Mouse (Mus musculus) liver, embryonic 13.5 days (tissue): Measurements from ENCODE around the gene Glrx. TPM values are rescaled to one million over a fixed set of nuclear protein-coding genes. Genes with fewer than 3 reads are reported as not detected.

ENCODE experiments used
- ATAC-seq: fragments of 200-750 bp; cut with Nextera tagmentation; 2 replicates; pipeline ENCODE4 v1.8.0; 2017; ENCODE audit warnings: low read depth, mild to moderate bottlenecking, moderate number of reproducible peaks, moderate library complexity
- DNase-seq: peaks from one replicate; pipeline ENCODE4 v3.0.0; 2022
- H3K27ac ChIP-seq: fragments of 300-500 bp; sonication (generic); 2 replicates; pipeline ENCODE4 v1.5.1; 2015; ENCODE audit warnings: moderate library complexity, mild to moderate bottlenecking, inconsistent platforms
- H3K27me3 ChIP-seq: fragments of 300-500 bp; sonication (generic); 2 replicates; pipeline ENCODE4 v1.6.1; 2015; ENCODE audit warnings: mild to moderate bottlenecking, inconsistent platforms
- H3K36me3 ChIP-seq: fragments of 300-500 bp; sonication (generic); 2 replicates; pipeline ENCODE4 v1.6.1; 2015; ENCODE audit warnings: mild to moderate bottlenecking, inconsistent platforms
- H3K4me1 ChIP-seq: fragments of 300-500 bp; sonication (generic); replicated peaks from 2 replicates; pipeline ENCODE4 v1.6.1; 2015; ENCODE audit warnings: inconsistent platforms
- H3K4me2 ChIP-seq: fragments of 300-500 bp; sonication (generic); 2 replicates; pipeline ENCODE4 v1.6.1; 2015; ENCODE audit warnings: inconsistent platforms, mild to moderate bottlenecking, moderate library complexity
- H3K4me3 ChIP-seq: fragments of 300-500 bp; sonication (generic); replicated peaks from 2 replicates; pipeline ENCODE4 v1.5.1; 2015; ENCODE audit warnings: mild to moderate bottlenecking, inconsistent platforms
- H3K9ac ChIP-seq: fragments of 300-500 bp; sonication (generic); 2 replicates; pipeline ENCODE4 v1.6.1; 2015; ENCODE audit warnings: mild to moderate bottlenecking, inconsistent platforms
- H3K9me3 ChIP-seq: fragments of 300-500 bp; sonication (generic); replicated peaks from 2 replicates; pipeline ENCODE4 v1.6.1; 2016; ENCODE audit warnings: inconsistent platforms
- WGBS: fragments of 180-500 bp; shearing (Covaris S2); methylation state at CpG from one replicate; pipeline ENCODE4 v1.1.7; 2015; ENCODE audit not compliant: insufficient replicate concordance; 5-methylcytosine and 5-hydroxymethylcytosine counted together
- polyA plus RNA-seq: library from polyadenylated mRNA; unstranded; fragments of >200 nt; fragmentation: Nextera tagmentation; extraction: Ambion mirVana; gene quantifications from 2 replicates; pipeline ENCODE4 v1.2.1, GENCODE M21; 2015

Gene Glrx
- polyA plus RNA-seq = 32.2 and 35.7 TPM in 2 replicates

- Histone ChIP-seq H3K4me3 (peak within 1 kb of the TSS; percentile 64), H3K9me3 (no peaks in the 10 kb centered on the region), H3K27me3 (no peaks in the 10 kb centered on the region), H3K27ac (peak within 1 kb of the TSS; percentile 69), H3K9ac (peak within 1 kb of the TSS; percentile 71), H3K36me3 (no peaks in the 10 kb centered on the region), H3K4me2 (peak within 1 kb of the TSS; percentile 75), H3K4me1 (peaks cover 60% of the 10 kb centered on the region)
- WGBS = 2% methylated on average over 12 of the region's 12 CpGs
- ATAC-seq (peak; percentile 80), DNase-seq (peak; percentile 64)
Observed at GRCm38 (mm10) chr13:75839719-75840481, at the start of gene Glrx. Gene Glrx, plus strand, starts transcription at chr13:75839868.

- no peak for DNase-seq
- H3K27me3 ChIP-seq = no peaks in the 10 kb centered on the region
- ATAC-seq = no peak
- WGBS = 58% methylated on average over 1 of the region's 1 CpGs
- no peaks in the 10 kb centered on the region for H3K9me3 ChIP-seq
- peaks cover 15% of the 10 kb centered on the region; the same call in 1 of the 2 replicates for H3K36me3 ChIP-seq
- no peak overlapping the region for H3K4me2 ChIP-seq
- H3K27ac ChIP-seq = no peak overlapping the region
- H3K4me3 ChIP-seq = no peak overlapping the region
- peaks cover 18% of the 10 kb centered on the region for H3K4me1 ChIP-seq
- H3K9ac ChIP-seq = no peak overlapping the region
Observed at GRCm38 (mm10) chr13:75790550-75791205, 49.0 kb upstream of the Glrx start.

- H3K36me3 ChIP-seq = no peaks in the 10 kb centered on the region
- H3K27ac ChIP-seq = peak overlapping the region; percentile 11; the same call in 1 of the 2 replicates
- H3K27me3 ChIP-seq = no peaks in the 10 kb centered on the region
- DNase-seq (no peak), ATAC-seq (no peak)
- H3K9ac ChIP-seq = no peak overlapping the region
- H3K4me2 ChIP-seq = no peak overlapping the region
- H3K4me1 ChIP-seq = peaks cover 39% of the 10 kb centered on the region
- WGBS = 42% methylated on average over 6 of the region's 6 CpGs
- H3K9me3 ChIP-seq = no peaks in the 10 kb centered on the region
- no peak overlapping the region for H3K4me3 ChIP-seq
Observed at GRCm38 (mm10) chr13:75793863-75794629, 45.6 kb upstream of the Glrx start.

- Histone ChIP-seq H3K27ac (peak overlapping the region; percentile 71), H3K4me3 (peak overlapping the region; percentile 29), H3K9me3 (no peaks in the 10 kb centered on the region), H3K4me1 (peaks cover 39% of the 10 kb centered on the region), H3K4me2 (peak overlapping the region; percentile 60), H3K9ac (peak overlapping the region; percentile 68), H3K36me3 (no peaks in the 10 kb centered on the region), H3K27me3 (no peaks in the 10 kb centered on the region)
- peak; percentile 89 for DNase-seq
- peak; percentile 99 for ATAC-seq
- 12% methylated on average over 18 of the region's 18 CpGs for WGBS
Observed at GRCm38 (mm10) chr13:75797369-75798141, 42.1 kb upstream of the Glrx start.

GRCm38 (mm10) chr13:75798413-75799302, 41.0 kb upstream of the Glrx start:
- DNase-seq (no peak), ATAC-seq (no peak)
- Histone ChIP-seq H3K4me2 (no peak overlapping the region), H3K4me3 (no peak overlapping the region), H3K27me3 (no peaks in the 10 kb centered on the region), H3K27ac (peak overlapping the region; percentile 31; the same call in 1 of the 2 replicates), H3K9me3 (no peaks in the 10 kb centered on the region), H3K36me3 (no peaks in the 10 kb centered on the region), H3K4me1 (peaks cover 31% of the 10 kb centered on the region), H3K9ac (no peak overlapping the region)
- WGBS = 67% methylated on average over 7 of the region's 7 CpGs

GRCm38 (mm10) chr13:75799421-75799820, 40.2 kb upstream of the Glrx start:
- H3K27me3 ChIP-seq = no peaks in the 10 kb centered on the region
- no peak for ATAC-seq
- H3K4me2 ChIP-seq = no peak overlapping the region
- no peaks in the 10 kb centered on the region for H3K9me3 ChIP-seq
- no peak overlapping the region for H3K9ac ChIP-seq
- no peak for DNase-seq
- WGBS = 81% methylated on average over 3 of the region's 3 CpGs
- no peak overlapping the region for H3K4me3 ChIP-seq
- H3K4me1 ChIP-seq = peaks cover 24% of the 10 kb centered on the region
- H3K36me3 ChIP-seq = no peaks in the 10 kb centered on the region
- no peak overlapping the region for H3K27ac ChIP-seq

GRCm38 (mm10) chr13:75807969-75808368, 31.7 kb upstream of the Glrx start:
- Histone ChIP-seq H3K27me3 (no peaks in the 10 kb centered on the region), H3K36me3 (no peaks in the 10 kb centered on the region), H3K27ac (no peak overlapping the region), H3K9ac (no peak overlapping the region), H3K4me3 (no peak overlapping the region), H3K9me3 (no peaks in the 10 kb centered on the region), H3K4me1 (no peaks in the 10 kb centered on the region), H3K4me2 (no peak overlapping the region)
- DNase-seq (no peak), ATAC-seq (no peak)
- WGBS = 69% methylated on average over 1 of the region's 1 CpGs

- Histone ChIP-seq H3K4me1 (no peaks in the 10 kb centered on the region), H3K27ac (no peak overlapping the region), H3K9me3 (no peaks in the 10 kb centered on the region), H3K9ac (no peak overlapping the region), H3K4me3 (no peak overlapping the region), H3K4me2 (no peak overlapping the region), H3K36me3 (no peaks in the 10 kb centered on the region), H3K27me3 (no peaks in the 10 kb centered on the region)
- no peak for ATAC-seq
- 53% methylated on average over 1 of the region's 1 CpGs for WGBS
- no peak for DNase-seq
Observed at GRCm38 (mm10) chr13:75809957-75810356, 29.7 kb upstream of the Glrx start.

- no peak overlapping the region for H3K4me3 ChIP-seq
- DNase-seq (no peak), ATAC-seq (no peak)
Observed at GRCm38 (mm10) chr13:75817183-75817582, 22.5 kb upstream of the Glrx start.

GRCm38 (mm10) chr13:75818486-75818885, 21.2 kb upstream of the Glrx start:
- H3K27ac ChIP-seq = no peak overlapping the region

More at GRCm38 (mm10) chr13:75817183-75817582, 22.5 kb upstream of the Glrx start:
- Histone ChIP-seq H3K9me3 (no peaks in the 10 kb centered on the region), H3K4me2 (no peak overlapping the region), H3K4me1 (no peaks in the 10 kb centered on the region), H3K9ac (no peak overlapping the region), H3K27ac (no peak overlapping the region), H3K36me3 (no peaks in the 10 kb centered on the region), H3K27me3 (no peaks in the 10 kb centered on the region)
- WGBS = 78% methylated on average over 2 of the region's 2 CpGs

More at GRCm38 (mm10) chr13:75818486-75818885, 21.2 kb upstream of the Glrx start:
- H3K9ac ChIP-seq = no peak overlapping the region
- no peak overlapping the region for H3K4me2 ChIP-seq
- WGBS = 42% methylated on average over 3 of the region's 3 CpGs
- ATAC-seq (no peak), DNase-seq (no peak)
- H3K36me3 ChIP-seq = no peaks in the 10 kb centered on the region
- H3K4me3 ChIP-seq = no peak overlapping the region
- H3K4me1 ChIP-seq = no peaks in the 10 kb centered on the region
- H3K9me3 ChIP-seq = no peaks in the 10 kb centered on the region
- H3K27me3 ChIP-seq = no peaks in the 10 kb centered on the region
